Mouse (Mus musculus) erythroblast, embryonic 14.5 days (primary cell): ENCODE results near the gene Ntn5.

Source experiments
- GATA1 ChIP-seq: IDR thresholded peaks from 2 replicates; pipeline ENCODE4 v1.6.1; 2012; ENCODE audit warnings: low read length, inconsistent platforms, mixed read lengths
- TAL1 ChIP-seq: IDR thresholded peaks from 3 replicates; pipeline ENCODE4 v1.6.1; 2012; ENCODE audit warnings: low read length, inconsistent platforms, mixed read lengths

GRCm38 (mm10) chr7:45741308-45741707 lies 57.5 kb downstream of the Ntn5 start:
- TF ChIP-seq GATA1 (no peak), TAL1 (no peak)
